Mouse (Mus musculus): ENCODE data around the gene Snx5. TPM values are rescaled to one million over a fixed set of nuclear protein-coding genes. Genes with fewer than 3 reads are reported as not detected.

Gene Snx5
- total and polyA plus RNA-seq, 3 experiments: 136 to 835 (median 213) TPM

GRCm38 (mm10) chr2:144272088-144272487, 1.4 kb upstream of the Snx5 start:
- DNase-seq (ENCODE audit: low read depth, low spot score): peak; percentile 74
- H3K36me3 ChIP-seq (ENCODE audit: control insufficient read depth in 1 of 2, insufficient read depth in 2 of 2, low read length in 2 of 2): peaks cover 2 to 30% of the 10 kb centered on the region in 2 experiments

GRCm38 (mm10) chr2:144269679-144270475, 829 bp downstream of the Snx5 start:
- peaks cover 4 to 17% of the 10 kb centered on the region in 2 experiments for H3K4me1 ChIP-seq (ENCODE audit: control insufficient read depth in 1 of 2, insufficient read depth in 2 of 2, low read length in 2 of 2)

More at GRCm38 (mm10) chr2:144272088-144272487, 1.4 kb upstream of the Snx5 start:
- TF ChIP-seq ZKSCAN1 (IDR thresholded peaks at IDR 0.05; ENCODE audit: low read depth, low read length): no peak
- peak; percentile 1; the same call in 1 of the 2 replicates for TF ChIP-seq TBP (IDR thresholded peaks at IDR 0.05; ENCODE audit: low read depth, low read length)
- no peaks in the 10 kb centered on the region for H3K9me3 ChIP-seq (replicated peaks; ENCODE audit: insufficient read depth, low read length)
- H3K4me3 ChIP-seq (ENCODE audit: control insufficient read depth in 1 of 2, insufficient read depth in 1 of 2, low read depth in 2 of 2, low read length in 2 of 2): peak overlapping the region; percentile 0 to 98
- no peaks in the 10 kb centered on the region for H3K27me3 ChIP-seq (ENCODE audit: control insufficient read depth in 1 of 2, insufficient read depth in 2 of 2, low read length in 2 of 2)
- H3K27ac ChIP-seq (ENCODE audit: control insufficient read depth, low read depth, low read length): peak overlapping the region; percentile 75
- peaks cover 68% of the 10 kb centered on the region for H3K79me2 ChIP-seq (ENCODE audit: control insufficient read depth, insufficient read depth, low read length, poor library complexity)
- H3K4me1 ChIP-seq (ENCODE audit: control insufficient read depth in 1 of 2, insufficient read depth in 2 of 2, low read length in 2 of 2): peaks cover 3 to 11% of the 10 kb centered on the region in 2 experiments; a peak in 3 of 4 replicates
- peak overlapping the region; percentile 68 for H3K9ac ChIP-seq (ENCODE audit: control insufficient read depth, low read depth, low read length, poor library complexity, severe bottlenecking)

GRCm38 (mm10) chr2:144269306-144269650, 1.4 kb downstream of the Snx5 start:
- DNase-seq (ENCODE audit: low read depth, low spot score): peak; percentile 63
- peak overlapping the region; percentile 78 for H3K27ac ChIP-seq (ENCODE audit: control insufficient read depth, low read depth, low read length)
- peaks cover 11 to 55% of the 10 kb centered on the region in 2 experiments for H3K36me3 ChIP-seq (ENCODE audit: control insufficient read depth in 1 of 2, insufficient read depth in 2 of 2, low read length in 2 of 2)
- H3K4me1 ChIP-seq (ENCODE audit: control insufficient read depth in 1 of 2, insufficient read depth in 2 of 2, low read length in 2 of 2): peaks cover 7 to 18% of the 10 kb centered on the region in 2 experiments
- H3K27me3 ChIP-seq (ENCODE audit: control insufficient read depth in 1 of 2, insufficient read depth in 2 of 2, low read length in 2 of 2): no peaks in the 10 kb centered on the region
- H3K9me3 ChIP-seq (replicated peaks; ENCODE audit: insufficient read depth, low read length): no peaks in the 10 kb centered on the region
- H3K9ac ChIP-seq (ENCODE audit: control insufficient read depth, low read depth, low read length, poor library complexity, severe bottlenecking): peak overlapping the region; percentile 99
- TF ChIP-seq USF2 (IDR thresholded peaks at IDR 0.05; ENCODE audit: borderline replicate concordance in 1 of 2, insufficient read depth in 1 of 2, low read depth in 1 of 2, low read length in 2 of 2) (no peak), UBTF (IDR thresholded peaks at IDR 0.05; ENCODE audit: borderline replicate concordance, insufficient read depth, low read depth, low read length) (no peak), TBP (IDR thresholded peaks at IDR 0.05; ENCODE audit: low read depth, low read length) (0 out of 2 replicates have a peak, but pooled peaks have one; percentile 33), MXI1 (IDR thresholded peaks at IDR 0.05; ENCODE audit: low read depth, low read length) (no peak; the same call in 1 of the 2 replicates), SIN3A (IDR thresholded peaks at IDR 0.05; ENCODE audit: low read length) (peak; percentile 58; the same call in 1 of the 2 replicates), BHLHE40 (IDR thresholded peaks at IDR 0.05; ENCODE audit: borderline replicate concordance, low read depth, low read length) (no peak), NRF1 (IDR thresholded peaks at IDR 0.05; ENCODE audit: insufficient read depth, low read depth, low read length, poor library complexity, severe bottlenecking) (no peak), ZMIZ1 (IDR thresholded peaks at IDR 0.05; ENCODE audit: low read depth, low read length) (no peak), SMC3 (IDR thresholded peaks at IDR 0.05; ENCODE audit: low read depth, low read length) (no peak), EP300 (IDR thresholded peaks at IDR 0.05; ENCODE audit: low read depth in 1 of 2, low read length in 2 of 2) (no peak)
- H3K79me2 ChIP-seq (ENCODE audit: control insufficient read depth, insufficient read depth, low read length, poor library complexity): peaks cover 91% of the 10 kb centered on the region
- H3K4me3 ChIP-seq (ENCODE audit: control insufficient read depth in 1 of 2, insufficient read depth in 1 of 2, low read depth in 2 of 2, low read length in 2 of 2): peak overlapping the region; percentile 85 to 98

More at GRCm38 (mm10) chr2:144269679-144270475, 829 bp downstream of the Snx5 start:
- peak overlapping the region; percentile 78 for H3K27ac ChIP-seq (ENCODE audit: control insufficient read depth, low read depth, low read length)
- peak overlapping the region; percentile 85 to 98 for H3K4me3 ChIP-seq (ENCODE audit: control insufficient read depth in 1 of 2, insufficient read depth in 1 of 2, low read depth in 2 of 2, low read length in 2 of 2)
- H3K79me2 ChIP-seq (ENCODE audit: control insufficient read depth, insufficient read depth, low read length, poor library complexity): peaks cover 87% of the 10 kb centered on the region
- H3K36me3 ChIP-seq (ENCODE audit: control insufficient read depth in 1 of 2, insufficient read depth in 2 of 2, low read length in 2 of 2): peaks cover 7 to 50% of the 10 kb centered on the region in 2 experiments
- peak overlapping the region; percentile 99 for H3K9ac ChIP-seq (ENCODE audit: control insufficient read depth, low read depth, low read length, poor library complexity, severe bottlenecking)
- TF ChIP-seq MAZ (IDR thresholded peaks at IDR 0.05; ENCODE audit: low read depth, low read length) (no peak), UBTF (IDR thresholded peaks at IDR 0.05; ENCODE audit: borderline replicate concordance, insufficient read depth, low read depth, low read length) (0 out of 2 replicates have a peak, but pooled peaks have one; percentile 85), MXI1 (IDR thresholded peaks at IDR 0.05; ENCODE audit: low read depth, low read length) (peak; percentile 2; the same call in 1 of the 2 replicates)
- no peaks in the 10 kb centered on the region for H3K27me3 ChIP-seq (ENCODE audit: control insufficient read depth in 1 of 2, insufficient read depth in 2 of 2, low read length in 2 of 2)
- DNase-seq (ENCODE audit: low read depth, low spot score): peak; percentile 63
- H3K9me3 ChIP-seq (replicated peaks; ENCODE audit: insufficient read depth, low read length): no peaks in the 10 kb centered on the region
